Mouse (Mus musculus) forebrain, embryonic 14.5 days (tissue): ENCODE results near the gene Commd2. TPM values are rescaled to one million over a fixed set of nuclear protein-coding genes. Genes with fewer than 3 reads are reported as not detected.
A peak's percentile ranks its signal among the peaks of the same experiment; 100 is the strongest.

ENCODE experiments used
- ATAC-seq: fragments of 200-750 bp; cut with Nextera tagmentation; 2 replicates; pipeline ENCODE4 v1.8.0; 2017; ENCODE audit warnings: mild to moderate bottlenecking, moderate library complexity
- DNase-seq: peaks from one replicate; pipeline ENCODE4 v3.0.0-alpha.2; 2015; ENCODE audit warnings: low spot score
- H3K27ac ChIP-seq: fragments of 300-500 bp; sonication (generic); 2 replicates; pipeline ENCODE4 v1.5.1; 2014; ENCODE audit warnings: low read depth, mild to moderate bottlenecking, control low read depth, low read length, moderate library complexity
- H3K27me3 ChIP-seq: fragments of 300-500 bp; sonication (generic); replicated peaks from 2 replicates; pipeline ENCODE4 v1.6.1; 2014; ENCODE audit warnings: low read length, control low read depth, mixed read lengths; ENCODE audit not compliant: control insufficient read depth, insufficient read depth
- H3K36me3 ChIP-seq: fragments of 300-500 bp; sonication (generic); 2 replicates; pipeline ENCODE4 v1.6.1; 2014; ENCODE audit warnings: low read length, control low read depth; ENCODE audit not compliant: control insufficient read depth, insufficient read depth
- H3K4me1 ChIP-seq: fragments of 300-500 bp; sonication (generic); 2 replicates; pipeline ENCODE4 v1.6.1; 2014; ENCODE audit warnings: antibody characterized with exemption, low read length, control low read depth; ENCODE audit not compliant: control insufficient read depth, insufficient read depth
- H3K4me2 ChIP-seq: fragments of 300-500 bp; sonication (generic); 2 replicates; pipeline ENCODE4 v1.6.1; 2014; ENCODE audit warnings: mild to moderate bottlenecking, control low read depth, low read length
- H3K4me3 ChIP-seq: fragments of 300-500 bp; sonication (generic); 2 replicates; pipeline ENCODE4 v1.5.1; 2014; ENCODE audit warnings: low read depth, low read length, control low read depth
- H3K9ac ChIP-seq: fragments of 300-500 bp; sonication (generic); 2 replicates; pipeline ENCODE4 v1.6.1; 2014; ENCODE audit warnings: mild to moderate bottlenecking, low read length, control low read depth, moderate library complexity
- H3K9me3 ChIP-seq: fragments of 300-500 bp; sonication (generic); replicated peaks from 2 replicates; pipeline ENCODE4 v1.6.1; 2016; ENCODE audit warnings: low read length, control low read depth, mixed read lengths; ENCODE audit not compliant: control insufficient read depth
- WGBS: fragments of 180-500 bp; shearing (Covaris S2); extraction: QIAGEN DNeasy Blood & Tissue Kit; methylation state at CpG from one replicate; pipeline ENCODE4 v1.1.7; 2014; 5-methylcytosine and 5-hydroxymethylcytosine counted together
- polyA plus RNA-seq: library from polyadenylated mRNA; unstranded; fragments of >200 nt; fragmentation: Nextera tagmentation; extraction: Ambion mirVana; gene quantifications from 2 replicates; pipeline ENCODE4 v1.2.1, GENCODE M21; 2014

Commd2 gene
- polyA plus RNA-seq, 1 experiment from 2014 or later = 112 TPM

DNA sequence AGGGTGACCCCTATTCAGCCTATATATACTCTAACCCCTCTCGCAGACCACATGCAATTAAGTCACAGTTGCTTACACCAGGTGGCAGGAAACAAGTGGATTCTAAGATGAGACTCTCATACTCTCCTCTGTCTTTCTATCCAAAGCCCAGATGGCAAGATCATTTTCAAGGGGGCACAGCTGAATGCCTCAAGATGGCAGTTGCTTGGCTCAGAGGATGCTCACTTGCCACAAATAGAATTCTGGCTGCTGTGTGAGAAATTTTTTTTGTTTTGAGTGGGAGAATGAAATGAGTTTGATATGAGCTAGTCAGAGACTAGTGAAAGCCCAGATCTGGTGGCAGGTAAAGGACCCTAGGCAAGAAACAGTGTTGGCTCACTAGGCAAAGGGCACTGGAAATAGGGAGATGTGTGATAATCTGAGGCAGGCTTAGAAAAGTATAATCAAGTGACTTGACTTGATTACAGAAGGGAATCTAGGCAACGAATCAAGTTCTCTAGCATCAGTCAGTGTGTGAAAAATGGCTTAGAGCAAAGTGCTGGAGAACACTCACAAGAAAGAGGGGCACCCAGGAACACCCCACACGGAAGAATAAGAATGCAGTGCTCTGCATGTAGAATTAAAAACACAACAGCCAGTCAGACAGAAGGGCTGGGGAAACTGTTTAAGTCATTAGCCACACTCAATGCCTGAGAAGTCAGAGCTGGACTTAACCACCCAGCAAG is 16.6 kb downstream of the Commd2 start:
- ATAC-seq (no peak), DNase-seq (no peak)
- Histone ChIP-seq H3K9me3 (no peaks in the 10 kb centered on the region), H3K4me3 (no peak overlapping the region), H3K4me2 (no peak overlapping the region), H3K36me3 (no peaks in the 10 kb centered on the region), H3K27ac (no peak overlapping the region), H3K9ac (no peak overlapping the region), H3K4me1 (no peaks in the 10 kb centered on the region), H3K27me3 (no peaks in the 10 kb centered on the region)
- WGBS = 68% methylated on average over 3 of the region's 3 CpGs

- no peaks in the 10 kb centered on the region for H3K36me3 ChIP-seq
- 84% methylated on average over 11 of the region's 11 CpGs for WGBS
- no peak for ATAC-seq
- H3K9me3 ChIP-seq = no peaks in the 10 kb centered on the region
- H3K4me1 ChIP-seq = no peaks in the 10 kb centered on the region
- DNase-seq = no peak
- H3K9ac ChIP-seq = no peak overlapping the region
- H3K4me3 ChIP-seq = no peak overlapping the region
- no peak overlapping the region for H3K4me2 ChIP-seq
- H3K27me3 ChIP-seq = no peaks in the 10 kb centered on the region
- H3K27ac ChIP-seq = no peak overlapping the region
These were observed 24.5 kb downstream of the Commd2 start for GRCm38 (mm10) chr3:57626954-57627513.

- Histone ChIP-seq H3K9me3 (no peaks in the 10 kb centered on the region), H3K27me3 (no peaks in the 10 kb centered on the region), H3K27ac (peak overlapping the region; percentile 78; the same call in 1 of the 2 replicates), H3K9ac (peak overlapping the region; percentile 37; the same call in 1 of the 2 replicates), H3K4me2 (peak overlapping the region; percentile 58), H3K4me1 (no peaks in the 10 kb centered on the region), H3K36me3 (no peaks in the 10 kb centered on the region), H3K4me3 (peak overlapping the region; percentile 19)
- peak; percentile 98 for DNase-seq
- 2% methylated on average over 21 of the region's 21 CpGs for WGBS
- ATAC-seq = peak; percentile 90
These were observed 26.1 kb downstream of the Commd2 start for GRCm38 (mm10) chr3:57625275-57625997.

GRCm38 (mm10) chr3:57619718-57620117 is 31.8 kb downstream of the Commd2 start:
- DNase-seq = no peak
- Histone ChIP-seq H3K36me3 (no peaks in the 10 kb centered on the region), H3K4me2 (no peak overlapping the region), H3K4me3 (no peak overlapping the region), H3K4me1 (no peaks in the 10 kb centered on the region), H3K27me3 (no peaks in the 10 kb centered on the region), H3K9me3 (no peaks in the 10 kb centered on the region), H3K9ac (no peak overlapping the region), H3K27ac (no peak overlapping the region)
- no peak for ATAC-seq
- 82% methylated on average over 4 of the region's 4 CpGs for WGBS

DNA sequence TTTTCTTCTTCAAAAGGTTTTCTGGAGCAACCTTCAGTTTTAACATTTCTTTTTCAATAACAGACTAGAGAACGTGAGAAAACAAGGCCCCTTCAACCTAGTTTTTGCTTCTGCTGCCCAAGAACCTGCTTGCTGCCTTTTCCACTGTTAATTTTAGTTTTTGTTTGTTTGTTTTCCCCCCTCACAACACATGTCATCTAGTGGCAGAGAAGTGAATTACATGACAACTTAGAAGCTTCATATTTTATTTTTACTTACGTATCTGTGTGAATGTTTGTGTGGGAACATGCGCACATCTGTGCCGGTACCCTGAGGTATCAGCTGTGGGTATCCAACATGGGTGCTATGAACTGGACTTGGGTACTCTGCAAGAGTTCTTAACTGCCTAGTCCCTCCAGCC is 35.9 kb downstream of the Commd2 start:
- 93% methylated on average over 4 of the region's 4 CpGs for WGBS
- no peaks in the 10 kb centered on the region for H3K27me3 ChIP-seq
- H3K4me3 ChIP-seq = no peak overlapping the region
- no peaks in the 10 kb centered on the region for H3K36me3 ChIP-seq
- H3K27ac ChIP-seq = no peak overlapping the region
- H3K4me1 ChIP-seq = no peaks in the 10 kb centered on the region
- no peak overlapping the region for H3K4me2 ChIP-seq
- no peak overlapping the region for H3K9ac ChIP-seq
- no peak for DNase-seq
- no peaks in the 10 kb centered on the region for H3K9me3 ChIP-seq
- no peak for ATAC-seq

DNA sequence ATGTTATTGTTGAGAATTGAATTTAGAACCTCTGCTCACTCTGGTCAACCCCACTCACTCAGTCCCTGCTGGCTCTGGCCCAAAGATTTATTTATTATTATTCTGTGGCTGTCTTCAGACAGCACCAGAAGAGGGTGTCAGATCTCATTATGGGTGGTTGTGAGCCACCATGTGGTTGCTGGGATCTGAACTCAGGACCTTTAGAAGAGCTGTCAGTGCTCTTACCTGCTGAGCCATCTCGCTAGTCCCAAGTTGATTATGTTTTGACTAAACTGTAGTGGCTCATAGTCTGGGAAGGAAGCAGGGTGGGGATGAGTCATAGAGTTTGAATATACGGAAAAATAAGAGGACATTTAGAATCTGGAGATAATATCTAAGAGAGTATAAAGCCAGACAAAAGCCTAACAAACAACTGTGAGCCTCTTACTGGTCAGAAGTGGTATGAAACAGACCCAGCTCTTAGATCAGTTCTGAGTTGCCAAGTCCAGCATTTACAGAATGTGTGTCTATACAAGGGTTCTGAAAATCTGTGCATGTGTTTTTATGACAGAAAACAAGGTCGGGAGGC is 39.0 kb downstream of the Commd2 start:
- H3K4me3 ChIP-seq = no peak overlapping the region
- no peaks in the 10 kb centered on the region for H3K4me1 ChIP-seq
- ATAC-seq (no peak), DNase-seq (no peak)
- no peak overlapping the region for H3K27ac ChIP-seq
- no peak overlapping the region for H3K9ac ChIP-seq
- H3K4me2 ChIP-seq = no peak overlapping the region
- H3K9me3 ChIP-seq = no peaks in the 10 kb centered on the region
- WGBS = 82% methylated on average over 3 of the region's 3 CpGs
- no peaks in the 10 kb centered on the region for H3K27me3 ChIP-seq
- no peaks in the 10 kb centered on the region for H3K36me3 ChIP-seq

DNA sequence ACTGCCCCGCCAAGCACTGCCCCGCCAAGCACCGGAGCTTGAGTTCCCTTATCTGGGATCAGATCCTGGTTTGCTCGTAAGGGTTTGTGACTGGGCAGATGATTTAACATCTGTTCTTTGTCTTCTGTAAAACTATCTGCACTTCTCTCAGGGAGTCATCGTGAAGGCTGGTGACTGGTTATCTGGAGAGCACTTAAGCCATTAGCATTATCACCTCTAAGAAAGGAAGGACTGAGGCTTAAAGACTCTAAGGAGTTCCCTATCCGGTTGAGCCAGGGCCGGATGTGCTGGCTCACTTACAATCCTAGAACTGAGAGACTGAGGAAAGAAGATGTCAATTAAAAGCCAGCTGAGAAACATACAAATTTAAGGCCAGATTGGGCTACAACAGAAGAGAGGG is 39.7 kb downstream of the Commd2 start:
- Histone ChIP-seq H3K4me2 (no peak overlapping the region), H3K36me3 (no peaks in the 10 kb centered on the region), H3K4me1 (no peaks in the 10 kb centered on the region), H3K9me3 (no peaks in the 10 kb centered on the region), H3K27me3 (no peaks in the 10 kb centered on the region), H3K27ac (no peak overlapping the region), H3K9ac (no peak overlapping the region), H3K4me3 (no peak overlapping the region)
- WGBS = 90% methylated on average over 7 of the region's 7 CpGs
- ATAC-seq (no peak), DNase-seq (no peak)

- H3K9ac ChIP-seq = no peak overlapping the region
- no peak overlapping the region for H3K27ac ChIP-seq
- H3K27me3 ChIP-seq = no peaks in the 10 kb centered on the region
- 63% methylated on average over 1 of the region's 1 CpGs for WGBS
- no peaks in the 10 kb centered on the region for H3K4me1 ChIP-seq
- no peak overlapping the region for H3K4me3 ChIP-seq
- no peaks in the 10 kb centered on the region for H3K9me3 ChIP-seq
- H3K36me3 ChIP-seq = no peaks in the 10 kb centered on the region
- ATAC-seq = no peak
- no peak overlapping the region for H3K4me2 ChIP-seq
- DNase-seq = no peak
These were observed 46.9 kb downstream of the Commd2 start for GRCm38 (mm10) chr3:57604618-57605015.
